Mouse (Mus musculus): Measurements from ENCODE around the gene Ldb2. TPM values are rescaled to one million over a fixed set of nuclear protein-coding genes. Genes with fewer than 3 reads are reported as not detected.

The Ldb2 gene
- polyA plus RNA-seq, 1 experiment from 2014 or later, result 16.0 TPM

DNA sequence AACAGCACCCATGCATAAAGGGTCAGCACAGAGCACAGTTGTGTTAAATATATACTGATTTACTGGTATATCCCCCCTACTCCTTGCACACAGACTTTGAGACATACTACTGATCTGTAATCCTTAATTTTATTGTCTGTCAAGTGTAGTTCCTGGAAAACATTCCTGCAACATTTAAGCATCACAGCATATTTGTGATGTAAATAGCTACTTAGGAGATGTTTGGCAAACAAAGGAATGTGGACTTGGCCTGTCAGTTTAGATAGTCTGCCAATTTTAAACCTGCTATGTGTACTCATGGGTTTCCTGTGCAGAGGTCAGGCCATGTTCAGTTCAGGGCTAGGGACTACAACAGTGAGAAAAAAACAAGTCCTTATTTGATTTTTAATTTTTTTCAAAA is 246.3 kb downstream of the Ldb2 start:
- H3K4me1 ChIP-seq (ENCODE audit: control insufficient read depth, insufficient read depth, low read length), result no peaks in the 10 kb centered on the region
- H3K36me3 ChIP-seq (ENCODE audit: control insufficient read depth, insufficient read depth), result no peaks in the 10 kb centered on the region
- no peaks in the 10 kb centered on the region for H3K9me3 ChIP-seq (replicated peaks; ENCODE audit: control insufficient read depth, low read length)
- H3K4me3 ChIP-seq (ENCODE audit: low read length), result no peak overlapping the region
- H3K27ac ChIP-seq (ENCODE audit: low read length), result no peak overlapping the region
- H3K27me3 ChIP-seq (ENCODE audit: control insufficient read depth, insufficient read depth, low read length), result no peaks in the 10 kb centered on the region
- H3K9ac ChIP-seq (ENCODE audit: low read length), result no peak overlapping the region
- H3K4me2 ChIP-seq (ENCODE audit: low read depth, low read length), result no peak overlapping the region
- no peak for ATAC-seq (replicated peaks; ENCODE audit: extremely low read depth, insufficient read depth, low FRiP score)

DNA sequence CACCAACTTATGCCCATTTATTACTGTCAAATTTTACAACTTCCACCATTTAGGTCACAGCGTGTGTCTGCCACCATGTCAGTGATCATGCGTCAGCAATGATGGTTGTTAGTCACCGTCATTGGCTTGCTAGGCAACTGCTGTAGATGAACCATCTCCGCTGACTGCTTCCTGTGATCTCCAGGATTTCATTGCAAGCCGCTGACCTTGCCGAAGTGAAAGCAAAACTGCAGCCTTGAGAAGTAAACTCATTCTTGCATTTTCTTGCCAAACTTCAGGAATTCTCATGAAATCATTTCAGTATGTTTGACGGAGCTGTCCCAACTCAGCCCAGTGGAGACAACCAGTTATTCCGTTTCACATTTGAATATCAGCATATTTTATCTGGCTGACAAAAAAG is 247.4 kb downstream of the Ldb2 start:
- Histone ChIP-seq H3K4me2 (ENCODE audit: low read depth, low read length) (no peak overlapping the region), H3K4me3 (ENCODE audit: low read length) (no peak overlapping the region), H3K9ac (ENCODE audit: low read length) (no peak overlapping the region), H3K27me3 (ENCODE audit: control insufficient read depth, insufficient read depth, low read length) (no peaks in the 10 kb centered on the region), H3K27ac (ENCODE audit: low read length) (no peak overlapping the region), H3K4me1 (ENCODE audit: control insufficient read depth, insufficient read depth, low read length) (no peaks in the 10 kb centered on the region), H3K9me3 (replicated peaks; ENCODE audit: control insufficient read depth, low read length) (no peaks in the 10 kb centered on the region), H3K36me3 (ENCODE audit: control insufficient read depth, insufficient read depth) (no peaks in the 10 kb centered on the region)
- no peak for ATAC-seq (replicated peaks; ENCODE audit: extremely low read depth, insufficient read depth, low FRiP score)
- 82% methylated on average over 8 of the region's 8 CpGs for WGBS

DNA sequence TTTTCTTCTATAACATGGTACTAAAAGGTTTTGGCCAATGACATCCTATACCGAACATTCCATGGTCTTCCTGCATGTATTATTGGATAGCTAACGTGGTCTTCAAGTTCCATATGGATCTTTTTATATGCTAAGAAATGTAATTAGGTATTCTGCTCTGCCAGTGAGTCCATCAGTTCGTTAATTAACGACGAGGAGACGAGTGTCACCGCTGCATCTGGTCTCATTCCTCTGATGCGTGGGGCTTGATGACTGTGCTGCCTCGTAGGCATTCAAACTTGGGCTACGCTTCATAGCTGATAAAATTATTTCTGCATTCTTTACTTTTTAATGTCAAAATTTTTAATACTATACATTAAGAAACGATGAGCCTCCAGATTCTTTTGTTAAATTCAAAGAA is 251.0 kb downstream of the Ldb2 start:
- WGBS, result 85% methylated on average over 11 of the region's 11 CpGs
- H3K27me3 ChIP-seq (ENCODE audit: control insufficient read depth, insufficient read depth, low read length), result no peaks in the 10 kb centered on the region
- H3K4me3 ChIP-seq (ENCODE audit: low read length), result no peak overlapping the region
- no peaks in the 10 kb centered on the region for H3K9me3 ChIP-seq (replicated peaks; ENCODE audit: control insufficient read depth, low read length)
- ATAC-seq (replicated peaks; ENCODE audit: extremely low read depth, insufficient read depth, low FRiP score), result no peak
- H3K27ac ChIP-seq (ENCODE audit: low read length), result no peak overlapping the region
- no peaks in the 10 kb centered on the region for H3K36me3 ChIP-seq (ENCODE audit: control insufficient read depth, insufficient read depth)
- H3K9ac ChIP-seq (ENCODE audit: low read length), result no peak overlapping the region
- H3K4me2 ChIP-seq (ENCODE audit: low read depth, low read length), result no peak overlapping the region
- H3K4me1 ChIP-seq (ENCODE audit: control insufficient read depth, insufficient read depth, low read length), result no peaks in the 10 kb centered on the region

DNA sequence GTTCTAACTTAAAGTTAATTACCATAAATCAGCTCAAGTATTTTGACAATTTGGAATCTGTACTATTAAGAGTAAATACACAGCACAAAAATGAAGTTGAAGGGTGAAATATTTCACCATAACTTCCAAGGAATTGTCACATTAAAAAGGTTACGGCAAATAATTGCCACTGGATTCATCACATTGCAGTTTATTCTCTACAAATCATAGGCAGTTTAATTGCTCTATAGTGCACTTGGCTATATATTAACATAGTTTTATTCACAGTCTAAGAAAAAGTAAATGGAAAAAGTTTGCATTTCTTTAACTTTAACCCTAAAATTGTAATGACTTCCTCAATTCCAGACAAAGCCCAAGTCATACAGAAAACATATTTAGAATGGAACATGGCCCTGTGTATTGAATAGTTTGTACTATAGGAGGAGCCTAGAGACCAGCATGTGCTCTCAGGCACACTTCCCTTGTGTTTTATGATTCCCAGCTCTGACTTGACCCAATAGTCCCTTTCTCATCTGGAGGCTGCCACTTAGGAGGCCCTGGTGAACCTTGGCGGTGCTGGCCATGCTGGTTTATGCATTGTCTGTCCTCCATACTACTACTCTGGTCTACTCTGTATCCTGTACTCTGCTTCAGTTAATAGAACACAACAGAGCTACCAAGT is 255.9 kb downstream of the Ldb2 start:
- ATAC-seq (replicated peaks; ENCODE audit: extremely low read depth, insufficient read depth, low FRiP score), result no peak
- H3K4me3 ChIP-seq (ENCODE audit: low read length), result no peak overlapping the region
- no peaks in the 10 kb centered on the region for H3K4me1 ChIP-seq (ENCODE audit: control insufficient read depth, insufficient read depth, low read length)
- no peaks in the 10 kb centered on the region for H3K27me3 ChIP-seq (ENCODE audit: control insufficient read depth, insufficient read depth, low read length)
- H3K9me3 ChIP-seq (replicated peaks; ENCODE audit: control insufficient read depth, low read length), result no peaks in the 10 kb centered on the region
- no peak overlapping the region for H3K4me2 ChIP-seq (ENCODE audit: low read depth, low read length)
- no peaks in the 10 kb centered on the region for H3K36me3 ChIP-seq (ENCODE audit: control insufficient read depth, insufficient read depth)
- no peak overlapping the region for H3K9ac ChIP-seq (ENCODE audit: low read length)
- WGBS, result 94% methylated on average over 2 of the region's 2 CpGs
- H3K27ac ChIP-seq (ENCODE audit: low read length), result no peak overlapping the region

DNA sequence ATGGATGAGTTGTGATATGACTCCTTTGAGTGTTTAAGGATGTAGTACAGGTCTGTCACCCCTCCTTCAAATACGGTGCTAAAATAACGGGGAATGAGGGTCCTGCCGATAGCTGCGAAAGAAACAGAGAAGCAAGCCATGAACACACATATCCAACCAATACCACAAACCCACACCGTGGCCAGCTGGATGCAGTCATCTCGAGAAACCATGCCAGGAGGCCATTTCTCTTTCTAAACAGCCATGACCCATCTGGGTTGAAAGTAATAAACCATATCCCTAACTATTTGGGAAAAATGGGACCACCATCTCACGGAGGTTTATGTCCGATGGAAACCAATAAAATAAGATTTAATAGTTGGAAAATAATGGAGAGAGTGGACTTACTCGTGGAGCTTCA is 257.7 kb downstream of the Ldb2 start:
- Histone ChIP-seq H3K27me3 (ENCODE audit: control insufficient read depth, insufficient read depth, low read length) (no peaks in the 10 kb centered on the region), H3K9ac (ENCODE audit: low read length) (no peak overlapping the region), H3K4me3 (ENCODE audit: low read length) (no peak overlapping the region), H3K9me3 (replicated peaks; ENCODE audit: control insufficient read depth, low read length) (no peaks in the 10 kb centered on the region), H3K27ac (ENCODE audit: low read length) (no peak overlapping the region), H3K36me3 (ENCODE audit: control insufficient read depth, insufficient read depth) (no peaks in the 10 kb centered on the region), H3K4me2 (ENCODE audit: low read depth, low read length) (no peak overlapping the region), H3K4me1 (ENCODE audit: control insufficient read depth, insufficient read depth, low read length) (no peaks in the 10 kb centered on the region)
- 83% methylated on average over 9 of the region's 9 CpGs for WGBS
- ATAC-seq (replicated peaks; ENCODE audit: extremely low read depth, insufficient read depth, low FRiP score), result no peak

DNA sequence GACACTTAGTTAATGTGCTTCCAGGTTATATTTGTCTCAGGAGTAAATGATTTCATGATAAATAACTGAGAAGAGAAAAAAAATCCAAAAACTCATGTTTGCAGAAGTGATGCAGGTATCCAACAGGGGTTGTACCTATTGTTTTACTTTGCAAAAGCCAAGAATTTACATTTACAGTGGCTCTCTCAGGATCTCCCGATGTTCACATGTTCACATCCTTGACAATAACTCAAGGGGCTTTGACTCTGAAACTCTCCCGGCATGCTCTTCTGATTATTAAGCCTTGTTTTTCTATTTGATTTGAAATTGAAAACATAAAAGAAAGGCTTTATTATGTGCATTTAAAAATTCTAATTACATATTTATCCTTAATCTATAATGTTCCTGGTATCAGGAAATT is 260.8 kb downstream of the Ldb2 start:
- no peak for ATAC-seq (replicated peaks; ENCODE audit: extremely low read depth, insufficient read depth, low FRiP score)
- Histone ChIP-seq H3K36me3 (ENCODE audit: control insufficient read depth, insufficient read depth) (no peaks in the 10 kb centered on the region), H3K4me3 (ENCODE audit: low read length) (no peak overlapping the region), H3K27me3 (ENCODE audit: control insufficient read depth, insufficient read depth, low read length) (no peaks in the 10 kb centered on the region), H3K9ac (ENCODE audit: low read length) (no peak overlapping the region), H3K4me1 (ENCODE audit: control insufficient read depth, insufficient read depth, low read length) (no peaks in the 10 kb centered on the region), H3K9me3 (replicated peaks; ENCODE audit: control insufficient read depth, low read length) (no peaks in the 10 kb centered on the region), H3K4me2 (ENCODE audit: low read depth, low read length) (no peak overlapping the region), H3K27ac (ENCODE audit: low read length) (no peak overlapping the region)
- 85% methylated on average over 2 of the region's 2 CpGs for WGBS

DNA sequence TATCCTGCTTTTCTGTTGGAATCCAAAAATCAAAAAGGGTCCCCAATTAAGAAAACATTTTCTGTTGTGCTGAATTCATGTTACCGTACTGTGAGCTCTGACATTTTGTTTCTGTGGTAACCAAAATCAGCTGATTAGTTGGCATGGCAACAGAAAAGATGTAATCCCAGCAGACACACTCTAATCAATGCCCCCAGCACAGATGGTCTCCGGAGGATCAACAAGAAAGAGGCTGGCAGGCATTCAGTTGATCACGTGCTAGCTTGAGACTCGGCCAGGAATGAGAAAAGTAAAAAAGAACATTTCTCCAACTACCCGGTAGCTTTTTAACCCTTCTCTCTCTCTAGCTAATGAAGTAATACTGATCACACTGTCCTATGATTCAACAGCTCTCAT is 261.5 kb downstream of the Ldb2 start:
- Histone ChIP-seq H3K27me3 (ENCODE audit: control insufficient read depth, insufficient read depth, low read length) (no peaks in the 10 kb centered on the region), H3K9ac (ENCODE audit: low read length) (no peak overlapping the region), H3K9me3 (replicated peaks; ENCODE audit: control insufficient read depth, low read length) (no peaks in the 10 kb centered on the region), H3K4me1 (ENCODE audit: control insufficient read depth, insufficient read depth, low read length) (no peaks in the 10 kb centered on the region), H3K27ac (ENCODE audit: low read length) (no peak overlapping the region), H3K4me2 (ENCODE audit: low read depth, low read length) (no peak overlapping the region), H3K4me3 (ENCODE audit: low read length) (no peak overlapping the region), H3K36me3 (ENCODE audit: control insufficient read depth, insufficient read depth) (no peaks in the 10 kb centered on the region)
- ATAC-seq (replicated peaks; ENCODE audit: extremely low read depth, insufficient read depth, low FRiP score), result no peak
- 34% methylated on average over 5 of the region's 5 CpGs for WGBS

DNA sequence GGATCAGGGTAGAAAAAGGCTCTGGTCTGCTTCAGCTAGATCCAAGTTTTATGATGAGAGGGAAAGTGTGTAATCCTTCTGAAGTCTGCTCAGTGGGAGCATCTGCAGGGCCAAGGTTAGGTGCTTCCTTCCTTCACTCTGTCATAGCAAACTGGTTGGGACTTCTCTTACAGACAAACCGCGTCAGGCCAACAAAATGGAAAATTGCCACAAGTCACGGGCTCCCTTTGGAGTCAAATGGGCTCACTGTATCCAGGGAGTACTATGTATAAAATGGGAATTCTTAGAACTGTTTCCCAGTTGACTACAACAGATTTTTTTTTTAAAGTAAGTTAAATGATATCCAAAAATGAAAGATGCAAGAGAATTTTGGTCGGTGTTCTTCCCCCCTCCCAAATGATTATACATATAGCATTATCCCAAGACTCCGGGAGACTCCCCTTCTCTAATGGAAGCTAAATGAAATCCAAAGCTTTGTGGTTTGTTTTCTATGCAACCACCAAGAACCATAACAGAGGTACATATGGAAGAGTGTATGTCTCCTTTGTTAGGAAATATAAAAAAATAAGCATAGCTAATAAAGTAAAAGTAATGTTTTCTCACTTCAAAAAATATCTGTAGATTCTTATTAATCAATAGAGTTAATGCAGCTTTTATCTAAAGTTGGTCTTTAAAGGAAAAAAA is 262.0 kb downstream of the Ldb2 start:
- WGBS, result 89% methylated on average over 5 of the region's 5 CpGs
- Histone ChIP-seq H3K27ac (ENCODE audit: low read length) (no peak overlapping the region), H3K4me2 (ENCODE audit: low read depth, low read length) (no peak overlapping the region)

DNA sequence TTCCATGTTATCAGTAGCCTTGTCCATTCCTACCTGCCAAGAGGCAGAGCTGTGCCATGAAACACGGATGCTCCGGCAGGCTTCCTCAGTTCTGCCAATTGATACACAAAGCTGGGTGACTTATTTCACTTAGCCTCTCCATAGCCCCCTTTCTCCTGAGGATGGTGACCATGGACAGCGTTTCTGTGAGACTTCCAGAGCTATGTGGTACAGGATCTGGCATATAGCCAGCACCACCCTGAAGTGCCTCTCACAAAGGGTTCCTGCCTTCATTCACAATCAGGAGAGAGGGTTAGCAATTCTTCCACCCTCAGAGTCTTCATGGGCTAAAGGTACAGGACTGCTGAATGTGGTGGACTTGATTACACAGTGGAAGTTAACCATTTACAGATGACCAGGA is 270.0 kb downstream of the Ldb2 start:
- H3K4me2 ChIP-seq (ENCODE audit: low read depth, low read length), result no peak overlapping the region

More for the DNA sequence above, 262.0 kb downstream of the Ldb2 start:
- H3K27me3 ChIP-seq (ENCODE audit: control insufficient read depth, insufficient read depth, low read length), result no peaks in the 10 kb centered on the region
- H3K4me1 ChIP-seq (ENCODE audit: control insufficient read depth, insufficient read depth, low read length), result no peaks in the 10 kb centered on the region
- no peak overlapping the region for H3K9ac ChIP-seq (ENCODE audit: low read length)
- no peak overlapping the region for H3K4me3 ChIP-seq (ENCODE audit: low read length)
- H3K36me3 ChIP-seq (ENCODE audit: control insufficient read depth, insufficient read depth), result no peaks in the 10 kb centered on the region
- ATAC-seq (replicated peaks; ENCODE audit: extremely low read depth, insufficient read depth, low FRiP score), result no peak
- H3K9me3 ChIP-seq (replicated peaks; ENCODE audit: control insufficient read depth, low read length), result no peaks in the 10 kb centered on the region

More for the DNA sequence above, 270.0 kb downstream of the Ldb2 start:
- Histone ChIP-seq H3K27ac (ENCODE audit: low read length) (no peak overlapping the region), H3K9me3 (replicated peaks; ENCODE audit: control insufficient read depth, low read length) (no peaks in the 10 kb centered on the region), H3K27me3 (ENCODE audit: control insufficient read depth, insufficient read depth, low read length) (peaks cover 3% of the 10 kb centered on the region; the same call in 1 of the 2 replicates), H3K9ac (ENCODE audit: low read length) (no peak overlapping the region), H3K4me1 (ENCODE audit: control insufficient read depth, insufficient read depth, low read length) (no peaks in the 10 kb centered on the region; the same call in 1 of the 2 replicates), H3K4me3 (ENCODE audit: low read length) (no peak overlapping the region), H3K36me3 (ENCODE audit: control insufficient read depth, insufficient read depth) (no peaks in the 10 kb centered on the region)
- no peak for ATAC-seq (replicated peaks; ENCODE audit: extremely low read depth, insufficient read depth, low FRiP score)
- WGBS, result 53% methylated on average over 3 of the region's 3 CpGs
